Mouse (Mus musculus) right cerebral cortex, adult 18-20 months (tissue): ENCODE data around the gene Snx18.

ENCODE experiments used
- DNase-seq: peaks from one replicate; pipeline ENCODE4 v3.0.0; 2022; ENCODE audit warnings: mixed read lengths

The Snx18 gene

DNA sequence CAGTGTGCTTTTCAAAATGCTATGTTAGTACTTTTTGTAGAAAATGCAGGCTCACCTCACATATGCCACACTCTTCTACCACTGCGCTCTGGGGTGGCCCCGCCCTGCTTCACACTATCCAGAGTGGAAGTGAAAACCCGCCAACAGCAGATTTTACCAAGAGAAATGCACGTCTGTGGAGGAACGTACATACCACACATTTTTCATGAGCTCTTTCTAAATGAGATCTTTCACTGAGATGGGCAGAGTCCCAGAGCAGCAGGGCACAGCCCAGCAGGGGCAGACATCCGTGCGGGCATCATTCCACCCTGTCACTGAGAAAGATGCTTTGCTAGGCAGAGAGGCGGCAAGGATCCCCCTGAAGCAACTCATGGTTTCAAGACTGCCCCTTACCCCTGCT is 22.4 kb downstream of the Snx18 start:
- DNase-seq: peak; percentile 43

DNA sequence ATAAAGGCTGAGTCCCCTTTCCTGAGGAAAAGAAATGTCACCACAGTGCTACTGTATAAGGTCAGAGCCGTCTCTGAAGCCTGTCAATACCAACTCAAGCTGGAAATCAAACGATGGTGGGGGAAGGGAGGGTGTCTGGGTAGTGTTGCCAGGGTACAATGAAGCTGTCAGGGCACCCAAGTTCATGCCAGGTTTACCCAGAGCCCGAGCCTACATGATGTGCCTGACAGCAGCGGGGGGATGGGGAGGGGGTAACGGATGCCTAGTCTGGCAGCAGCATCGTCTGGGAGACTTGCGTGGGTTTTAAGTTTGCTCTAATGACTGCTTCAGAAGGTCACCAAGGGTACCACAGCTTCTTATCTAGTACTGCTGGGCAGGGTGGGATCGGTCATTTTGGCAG is 23.1 kb downstream of the Snx18 start:
- no peak for DNase-seq

DNA sequence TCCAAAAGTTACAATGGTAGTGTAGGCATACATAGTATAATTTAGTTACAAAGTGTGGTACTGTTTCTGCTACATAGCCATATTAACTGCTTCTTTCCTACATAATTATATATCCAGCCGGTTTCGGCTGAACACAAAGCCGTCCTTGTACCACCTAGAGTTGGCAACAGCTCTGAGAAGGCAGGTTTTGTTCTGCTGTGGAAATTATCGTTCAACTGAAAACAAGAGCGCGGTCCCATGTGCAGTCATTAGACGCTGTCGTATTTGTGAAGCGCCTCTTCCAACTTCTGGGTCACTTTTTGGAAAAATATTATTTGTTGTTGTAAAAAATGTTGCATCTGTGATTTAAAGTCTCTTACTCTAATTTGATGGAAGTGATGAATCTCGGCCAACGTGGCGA is 24.0 kb downstream of the Snx18 start:
- no peak for DNase-seq

DNA sequence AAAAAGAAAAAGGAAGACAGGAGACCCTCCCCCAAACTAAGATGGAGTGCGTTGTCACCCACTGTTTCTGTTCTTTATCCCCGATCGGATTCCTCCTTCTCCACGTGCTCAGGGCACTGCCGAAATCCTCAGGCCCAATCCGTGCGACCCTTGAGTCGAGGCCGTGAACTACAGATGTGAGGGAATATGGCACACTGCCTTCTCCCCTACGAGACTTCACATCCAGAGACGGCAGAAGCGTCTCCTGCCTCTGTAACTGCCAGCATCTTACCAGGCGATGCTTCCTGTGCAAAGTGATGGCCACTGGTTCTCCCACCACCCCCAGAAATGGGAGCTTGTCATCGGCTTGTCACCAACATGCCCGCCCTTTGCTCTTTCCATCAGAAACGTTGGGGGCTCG is 24.7 kb downstream of the Snx18 start:
- no peak for DNase-seq

DNA sequence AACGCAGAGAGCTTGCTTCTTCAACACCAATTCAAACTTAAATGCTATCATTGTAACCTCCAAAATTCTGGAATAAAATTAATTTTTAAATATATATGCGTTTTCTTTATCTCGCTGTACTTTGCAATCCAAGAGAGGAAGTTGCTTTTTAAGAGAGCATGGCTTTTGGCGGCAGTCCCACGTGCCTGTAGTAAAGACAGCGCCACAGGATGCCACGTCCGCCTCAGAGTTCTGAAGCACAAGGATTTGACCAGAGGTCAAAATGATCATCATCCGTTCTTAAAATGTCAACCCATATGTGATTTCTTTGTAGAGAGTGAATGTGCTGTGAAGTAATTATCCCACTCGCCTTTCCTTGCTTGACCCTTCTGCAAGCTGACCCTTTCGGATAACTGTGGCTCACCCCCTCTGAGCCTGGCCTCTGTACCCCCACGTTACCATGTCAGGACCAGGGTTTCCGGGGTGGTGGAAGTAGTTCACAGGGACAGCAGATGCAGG is 25.6 kb downstream of the Snx18 start:
- DNase-seq: no peak

DNA sequence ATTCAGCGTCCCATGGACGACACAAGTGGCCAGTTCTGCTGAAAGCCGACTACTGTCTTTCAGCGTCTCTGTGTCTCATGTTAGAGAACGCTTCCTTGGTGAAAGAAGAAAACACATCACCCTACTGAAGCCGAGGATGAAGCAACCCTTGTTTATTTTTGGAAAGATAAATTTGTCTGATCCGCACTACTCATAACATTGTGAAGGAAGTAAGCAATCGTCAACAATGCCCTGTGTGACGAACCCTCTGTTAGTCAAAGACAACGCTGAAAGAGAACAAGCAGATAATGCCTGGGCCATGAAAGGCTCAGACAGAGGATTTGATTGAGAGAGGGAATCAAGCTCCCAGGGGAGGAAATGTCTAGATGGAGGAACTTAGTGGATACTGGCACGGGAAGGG is 27.0 kb downstream of the Snx18 start:
- no peak for DNase-seq

DNA sequence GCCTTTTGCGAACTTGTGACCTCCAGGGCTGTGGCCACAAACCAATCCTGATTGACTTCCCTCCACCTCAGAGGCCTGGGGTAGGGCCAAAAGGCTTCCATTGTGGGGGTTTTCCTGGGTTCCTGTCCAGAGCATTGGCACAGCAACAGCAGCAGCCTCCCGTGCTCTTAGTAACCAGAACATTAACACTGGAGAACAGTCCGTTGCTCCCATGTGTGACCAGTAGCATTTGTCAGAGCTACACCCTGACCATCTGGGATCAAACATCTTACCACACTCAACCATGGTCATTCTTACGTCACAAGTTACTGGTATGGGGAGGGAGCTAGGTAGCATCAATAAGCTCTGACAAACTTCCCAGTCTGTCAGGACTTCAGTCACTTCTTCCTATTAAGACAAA is 28.1 kb downstream of the Snx18 start:
- no peak for DNase-seq

DNA sequence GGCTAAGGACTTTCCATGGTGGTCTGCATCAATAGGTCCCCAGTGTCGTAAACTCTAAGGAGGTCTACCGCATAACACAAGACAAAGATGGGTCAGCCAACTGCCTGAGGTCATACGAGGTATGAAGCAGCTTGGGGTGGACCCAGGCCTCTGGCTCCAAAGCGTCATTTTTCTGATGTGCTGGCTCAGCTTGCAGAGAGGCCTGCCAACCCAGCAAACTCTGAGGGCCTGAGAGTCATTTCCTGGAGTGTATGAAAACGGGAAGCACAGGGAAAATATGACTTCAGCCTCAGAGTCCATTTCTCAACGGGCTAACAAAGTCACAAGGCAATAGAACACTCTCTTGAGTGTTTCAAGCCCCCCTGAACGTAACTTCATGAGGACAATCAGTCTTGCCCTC is 28.9 kb downstream of the Snx18 start:
- no peak for DNase-seq

DNA sequence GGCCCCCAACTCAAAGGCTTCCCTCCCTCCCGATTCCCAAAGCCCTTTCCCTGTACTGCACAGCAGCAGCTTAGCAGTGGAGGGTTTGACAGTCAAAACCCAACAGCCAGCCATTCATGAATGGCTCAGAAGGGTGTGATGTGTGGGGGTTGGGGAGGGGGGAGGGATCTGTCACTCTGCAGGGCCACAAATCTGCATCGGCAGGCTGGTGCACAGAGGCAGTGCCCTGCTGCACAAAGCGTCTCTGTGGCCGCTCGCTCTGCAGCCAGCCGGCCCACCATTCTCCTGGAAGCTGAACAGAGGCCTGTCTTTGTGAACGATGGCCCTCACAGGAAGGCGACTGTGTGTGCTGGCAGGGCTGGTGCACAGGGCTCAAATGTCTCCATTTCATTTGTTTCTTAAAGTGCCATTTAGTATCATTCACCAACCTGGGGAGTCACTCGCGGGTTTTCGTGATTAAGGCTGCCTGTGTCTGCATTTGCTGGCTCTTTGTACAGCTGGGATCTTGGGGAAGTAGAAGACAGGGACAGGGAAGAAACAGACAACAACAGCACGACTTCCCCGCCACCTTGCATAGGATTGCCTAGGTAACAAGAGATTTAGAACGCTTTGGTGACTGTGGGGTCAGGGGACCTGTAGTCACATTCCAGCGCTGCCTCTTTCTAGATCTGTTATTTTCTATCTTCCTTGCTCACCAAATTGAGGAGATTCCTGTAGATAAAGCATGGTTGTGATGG is 31.0 kb downstream of the Snx18 start:
- DNase-seq: peak; percentile 63

DNA sequence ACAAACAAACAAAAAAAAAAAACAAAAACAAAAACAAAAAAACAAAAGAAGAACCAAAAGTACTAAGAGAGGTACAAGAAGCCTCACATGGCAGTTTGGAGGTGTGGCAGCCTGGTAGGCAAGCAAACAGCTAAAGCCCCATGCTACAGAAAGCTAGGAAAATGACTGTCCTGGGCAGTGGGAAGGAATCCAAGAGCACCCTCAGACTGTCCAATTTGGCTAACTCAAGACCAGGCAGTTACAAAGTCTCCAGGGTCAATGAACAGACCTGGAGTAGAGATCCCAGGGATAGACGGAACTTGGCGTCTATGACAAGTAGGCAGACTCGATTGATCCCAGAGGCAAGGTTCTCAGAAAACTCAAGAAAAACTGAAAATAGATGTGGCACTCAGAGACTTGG is 32.8 kb downstream of the Snx18 start:
- DNase-seq: no peak

DNA sequence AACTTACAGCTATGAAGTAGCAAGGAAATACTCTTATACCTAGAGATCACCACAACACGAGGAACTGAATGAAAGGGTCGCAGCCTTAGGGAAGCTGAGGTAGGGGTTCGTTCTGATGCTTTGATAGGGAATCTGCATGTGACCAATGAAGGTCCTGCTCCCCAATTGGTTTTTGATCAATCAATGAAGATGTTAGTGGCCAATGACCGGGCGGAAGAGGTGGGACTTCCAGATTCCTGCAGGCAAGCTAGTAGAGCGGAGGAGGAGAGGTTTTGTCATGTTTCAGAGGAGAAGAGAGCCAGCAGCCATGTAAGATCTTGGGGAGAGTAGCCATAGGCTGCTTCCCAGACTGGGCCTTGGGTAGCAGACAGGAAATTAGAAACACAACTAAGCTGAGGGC is 33.9 kb downstream of the Snx18 start:
- DNase-seq: no peak

DNA sequence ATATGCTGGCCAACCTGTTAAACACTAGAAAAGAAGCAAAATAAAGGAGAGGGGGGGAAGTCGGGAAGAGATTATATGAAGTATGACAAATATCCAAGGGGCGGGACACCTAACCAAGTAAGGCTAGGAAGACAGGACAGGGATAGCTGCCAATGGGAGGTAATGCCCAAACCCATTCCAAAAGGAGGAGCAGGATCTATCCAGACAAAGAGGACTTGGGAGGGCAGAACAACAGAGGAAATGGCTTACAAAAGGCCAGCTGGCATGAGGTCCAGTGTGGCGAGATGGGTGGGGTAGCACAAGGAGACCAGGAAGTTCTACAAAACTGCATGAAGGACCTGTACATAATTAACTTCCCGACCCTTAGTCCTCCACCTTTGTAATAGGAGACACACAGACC is 34.8 kb downstream of the Snx18 start:
- no peak for DNase-seq

DNA sequence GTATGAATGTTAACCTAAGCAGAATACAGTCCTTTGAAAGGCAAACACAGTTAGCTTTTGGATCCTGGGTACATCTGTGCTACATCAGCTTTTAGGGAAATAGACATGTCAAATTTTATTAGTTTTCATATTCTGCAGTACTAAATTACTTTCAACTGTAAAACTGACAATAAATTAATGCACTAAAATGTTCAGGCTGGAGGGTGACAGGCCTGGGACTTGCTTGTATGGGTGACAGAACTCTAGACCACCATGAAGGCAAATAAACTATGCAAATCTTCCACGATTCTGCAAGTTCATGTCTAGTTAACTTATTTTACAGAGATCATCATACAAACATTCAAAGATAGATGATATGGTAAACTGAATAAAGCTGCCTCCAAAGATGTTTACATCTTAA is 36.3 kb downstream of the Snx18 start:
- no peak for DNase-seq

DNA sequence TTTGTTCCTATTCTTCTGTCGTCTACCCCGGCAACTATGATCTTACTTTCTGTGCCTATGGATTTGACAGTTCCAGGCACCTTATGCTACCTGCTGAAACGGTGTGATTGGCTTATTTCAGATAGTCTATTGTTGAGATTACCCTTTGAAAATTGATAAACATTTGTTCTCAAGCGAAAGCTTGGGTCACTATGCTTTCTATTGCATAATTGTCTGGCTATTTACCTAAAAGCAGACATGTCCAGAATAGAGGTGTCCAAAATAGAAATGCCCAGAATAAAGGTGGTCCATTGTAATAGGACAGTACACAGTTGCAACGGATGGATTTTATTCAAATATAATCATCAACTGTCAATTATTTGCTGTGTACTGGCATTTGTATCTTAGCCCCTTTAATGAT is 36.9 kb downstream of the Snx18 start:
- DNase-seq: no peak

DNA sequence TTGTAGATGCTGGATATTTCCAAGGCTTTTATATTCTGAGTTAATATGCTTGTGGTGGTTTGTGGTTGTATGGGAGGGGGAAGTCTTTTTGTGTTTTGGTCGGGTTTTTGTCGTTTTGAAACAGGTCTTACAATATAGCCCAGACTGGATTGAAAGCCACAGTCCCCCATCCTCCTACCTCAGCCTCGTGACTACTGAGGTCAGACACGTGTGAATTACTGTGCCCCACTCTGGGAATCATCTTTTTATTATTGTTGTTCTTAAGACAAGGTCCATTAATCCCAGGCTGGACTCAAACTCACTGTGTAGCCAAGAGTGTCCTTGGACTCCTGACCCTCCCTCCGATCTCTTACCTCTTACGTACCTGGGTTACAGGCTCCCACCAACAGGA is 38.0 kb downstream of the Snx18 start:
- no peak for DNase-seq

DNA sequence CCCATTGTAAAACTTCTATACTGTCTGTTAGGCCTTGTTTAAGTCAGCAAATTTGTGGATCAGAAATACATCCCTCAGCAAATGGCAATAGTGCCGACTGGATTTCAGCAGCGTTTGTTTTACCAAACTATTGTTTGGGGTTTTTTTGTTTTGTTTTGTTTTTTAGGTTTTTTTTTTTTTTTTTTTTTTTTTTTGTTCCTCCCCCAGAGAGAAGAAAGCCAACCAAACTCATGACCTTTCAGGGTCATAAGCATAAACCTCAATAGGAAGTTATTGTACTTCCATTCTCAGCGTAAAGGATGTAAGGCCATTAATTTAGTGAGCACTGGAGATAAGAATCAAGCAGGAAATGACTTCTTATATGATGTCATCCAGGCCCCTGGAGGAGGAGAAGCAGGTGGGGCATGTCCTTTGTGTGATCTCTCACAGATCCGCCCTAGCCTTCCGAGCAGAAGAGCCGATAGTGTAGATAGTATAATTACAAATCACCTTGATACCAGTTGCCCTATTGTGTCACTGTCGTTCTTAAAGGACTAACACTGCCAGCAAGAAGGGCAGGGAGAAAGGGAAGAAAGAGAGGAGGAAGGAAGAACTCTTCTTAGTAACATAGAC is 38.5 kb downstream of the Snx18 start:
- no peak for DNase-seq

DNA sequence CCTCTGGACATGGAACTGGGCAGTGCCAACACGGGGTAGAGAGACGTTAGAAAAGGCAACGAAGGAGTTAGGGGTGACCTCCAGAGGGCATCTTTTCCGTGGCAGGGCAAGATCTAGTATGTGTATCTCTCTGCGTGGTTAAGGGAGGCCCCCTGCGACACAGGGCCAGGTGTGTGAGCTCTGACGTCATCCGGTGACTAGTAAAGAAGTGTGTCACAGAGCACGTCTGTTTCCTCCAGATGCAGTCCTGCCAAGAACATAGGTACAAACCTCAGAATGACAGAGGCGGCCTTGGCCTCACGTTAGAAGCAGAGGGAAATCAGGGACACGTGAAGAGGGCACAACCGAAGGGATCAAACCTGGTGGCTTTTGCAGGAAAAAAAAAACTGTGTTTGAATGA is 44.1 kb downstream of the Snx18 start:
- no peak for DNase-seq

DNA sequence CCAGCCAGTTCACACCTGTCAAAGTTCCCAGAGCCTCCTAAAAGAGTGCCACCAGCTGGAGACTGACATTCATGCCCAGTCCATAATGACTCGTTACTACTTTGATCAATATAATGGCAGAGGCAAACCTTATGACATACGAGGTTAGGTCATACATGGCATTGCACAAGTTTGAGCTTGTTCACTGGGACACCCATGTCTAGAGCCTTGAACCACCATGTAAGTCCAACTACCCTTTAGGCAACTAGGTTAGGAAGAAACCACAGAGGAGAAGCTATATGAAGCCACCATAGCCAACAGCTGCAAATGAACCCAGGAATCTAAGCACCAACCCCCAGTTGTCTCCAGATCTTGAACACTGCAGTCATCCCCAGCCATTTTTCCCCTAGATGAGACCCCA is 45.0 kb downstream of the Snx18 start:
- no peak for DNase-seq

DNA sequence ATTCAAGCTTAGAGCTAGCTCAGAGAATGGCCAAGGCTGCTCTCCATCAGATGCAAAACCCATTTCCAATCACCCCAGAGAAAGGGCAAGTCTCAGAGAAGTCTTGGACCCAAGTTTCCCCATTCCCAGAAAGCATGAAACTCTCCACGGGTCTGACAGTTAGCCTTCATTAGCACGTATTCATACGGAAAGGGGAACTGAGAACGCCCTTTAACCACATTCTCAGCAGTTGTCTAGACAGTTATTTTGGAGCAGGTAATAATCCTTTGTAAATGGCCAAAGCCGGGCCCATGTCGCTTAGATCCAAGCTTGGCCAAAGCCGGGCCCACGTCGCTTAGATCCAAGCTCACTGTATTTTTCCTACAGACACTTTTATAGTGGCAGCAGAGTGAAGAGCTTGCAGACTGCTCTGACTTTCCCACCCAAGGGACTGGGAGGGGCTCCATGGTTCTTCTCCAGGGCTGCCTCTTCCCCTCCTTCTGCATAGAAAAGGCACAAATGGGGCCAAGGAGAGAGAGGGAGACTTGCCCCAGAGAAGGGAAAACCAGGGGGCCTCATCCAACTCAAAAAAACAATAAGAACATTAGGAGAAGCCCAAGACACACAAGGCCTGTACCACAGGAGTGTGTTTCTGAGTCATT is 46.2 kb downstream of the Snx18 start:
- DNase-seq: no peak

DNA sequence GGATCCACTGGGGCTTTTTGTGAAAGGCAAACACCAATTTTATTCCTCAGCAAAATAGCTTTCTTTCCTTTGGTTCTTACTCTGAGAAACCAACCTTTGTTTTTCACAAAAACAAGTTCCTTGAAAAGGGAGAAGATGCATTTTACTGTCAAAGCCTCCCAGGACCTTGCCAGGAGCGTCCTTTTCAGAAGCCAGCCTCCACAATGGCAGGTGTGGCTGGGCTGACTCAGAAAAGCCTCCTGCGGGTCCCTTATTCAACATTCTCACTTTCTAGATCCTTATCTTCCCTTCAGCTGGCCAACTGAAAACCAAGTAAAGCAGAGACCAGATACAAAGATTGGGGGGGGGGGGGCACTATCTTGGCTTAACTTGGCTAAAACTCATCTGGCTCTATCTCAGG is 48.8 kb downstream of the Snx18 start:
- DNase-seq: no peak

DNA sequence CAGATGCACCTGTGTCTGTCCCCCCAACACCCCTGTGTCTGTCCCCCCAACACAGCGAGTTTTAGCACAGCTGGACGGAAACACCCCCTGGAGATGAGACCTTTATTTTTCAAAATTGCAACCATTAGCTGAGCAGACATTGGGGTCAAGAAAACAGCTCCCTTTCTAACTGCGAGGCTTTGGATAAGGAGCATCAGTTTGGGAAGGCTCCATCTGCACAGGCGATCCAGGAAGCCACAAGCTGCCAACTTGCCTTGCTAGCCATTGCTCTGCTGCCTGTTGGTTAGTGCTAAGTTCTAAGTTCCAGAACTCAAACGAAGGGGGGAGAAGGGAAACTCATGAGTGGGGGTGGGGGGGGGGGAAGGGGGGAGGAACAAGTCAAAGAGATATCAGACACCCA is 51.4 kb downstream of the Snx18 start:
- DNase-seq: no peak

DNA sequence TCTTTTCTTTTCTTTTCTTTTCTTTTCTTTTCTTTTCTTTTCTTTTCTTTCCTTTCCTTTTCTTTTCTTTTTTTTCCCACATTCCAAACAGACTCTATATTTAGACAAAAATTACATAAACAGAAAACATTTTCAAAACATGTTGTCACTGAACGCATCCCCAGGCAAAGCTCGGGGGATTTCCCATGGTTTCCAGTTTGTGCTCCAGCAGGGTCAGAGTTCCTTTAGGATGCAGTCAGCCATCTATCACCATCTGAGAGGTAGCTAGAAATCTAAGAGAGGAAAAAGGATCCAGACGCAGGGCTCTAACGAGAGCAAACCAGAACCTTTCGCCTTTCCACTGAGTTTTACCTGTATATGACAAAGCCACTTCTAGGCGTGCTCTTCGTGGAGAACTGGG is 52.0 kb downstream of the Snx18 start:
- DNase-seq: no peak

DNA sequence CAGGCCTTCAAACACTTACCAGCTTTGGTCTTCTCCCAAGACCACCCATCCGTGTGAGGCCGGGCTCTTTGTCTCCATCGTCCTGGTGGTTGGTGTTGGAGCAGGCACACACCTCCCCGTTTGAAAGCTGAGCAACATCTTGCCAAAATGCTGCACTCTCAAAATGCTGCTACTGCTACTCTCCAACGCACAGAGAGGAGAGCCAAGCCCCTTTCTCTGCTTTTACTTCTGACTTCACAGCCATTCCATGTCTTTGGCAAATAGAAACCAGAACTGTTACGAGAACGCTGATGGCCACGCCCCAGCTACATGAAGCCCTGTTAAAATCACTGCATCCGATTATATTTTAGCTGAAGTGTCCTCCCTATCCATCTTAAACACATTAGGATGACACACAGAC is 58.7 kb downstream of the Snx18 start:
- DNase-seq: no peak

DNA sequence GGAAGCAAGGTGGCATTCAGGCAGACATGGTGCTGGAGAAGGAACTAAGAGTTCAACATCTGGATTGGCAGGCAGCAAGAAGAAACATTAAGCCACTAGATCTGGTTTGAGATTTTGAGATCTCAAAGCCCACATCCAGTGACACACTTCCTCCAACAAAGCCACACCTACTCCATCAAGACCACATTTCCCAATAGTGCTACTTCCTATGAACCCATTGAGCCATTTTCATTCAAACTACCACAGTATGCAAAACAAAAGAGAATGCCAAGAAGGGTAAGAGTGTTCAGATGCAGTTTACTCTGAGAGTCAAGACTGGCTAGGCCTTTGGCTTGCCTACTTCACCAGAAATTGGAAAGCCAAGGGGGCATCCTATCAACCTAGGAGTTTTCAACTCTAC is 61.8 kb downstream of the Snx18 start:
- DNase-seq: no peak

DNA sequence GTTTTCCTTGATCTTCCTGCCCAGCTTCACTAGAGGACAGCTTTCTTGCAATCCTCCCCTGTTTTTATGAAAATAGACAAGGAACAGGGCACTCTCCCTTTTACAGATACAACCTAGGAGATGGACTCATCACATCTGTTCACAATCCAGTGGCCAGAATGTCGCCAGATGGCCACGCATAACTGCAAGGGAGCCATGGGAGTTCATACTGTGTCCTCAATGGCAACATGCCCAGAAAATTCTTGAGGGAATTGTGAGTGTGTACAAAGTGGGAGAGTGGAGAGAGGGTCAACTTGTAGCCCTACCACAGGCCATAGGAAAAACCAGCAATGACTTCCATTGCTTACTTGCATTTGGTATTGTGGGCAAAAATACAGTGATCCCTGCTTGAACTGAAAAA is 63.1 kb downstream of the Snx18 start:
- no peak for DNase-seq
